Mouse (Mus musculus): ENCODE results near the gene Olfr1489.
"Not testable (repeated sequence)": the region's sequence is repeated elsewhere in the genome, so short reads cannot be mapped to it uniquely, and the experiment has no call there.

Gene Olfr1489

DNA sequence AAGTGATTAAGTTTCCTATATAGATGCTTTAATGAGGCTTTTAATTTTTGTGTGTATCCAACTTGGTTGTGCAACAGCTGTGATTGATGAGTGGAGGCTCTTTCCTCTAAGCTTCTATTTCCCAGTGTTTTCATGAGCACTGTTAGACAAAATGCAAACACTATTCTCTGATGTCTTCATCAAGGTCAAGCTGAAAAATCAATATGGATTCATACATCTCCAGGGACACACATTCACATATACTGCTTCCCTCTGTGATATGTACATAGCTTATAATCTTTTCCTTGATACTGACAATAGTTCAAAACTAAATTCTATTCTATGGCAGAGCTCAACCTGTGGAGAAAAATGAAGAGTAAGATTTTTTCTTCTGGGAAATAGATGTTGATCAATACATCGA, at the start of gene Olfr1489:
Olfr1489 (plus strand) TSS at position 301 of the 400 bp plus-strand sequence.
- DNase-seq (ENCODE audit: low spot score): no peak

DNA sequence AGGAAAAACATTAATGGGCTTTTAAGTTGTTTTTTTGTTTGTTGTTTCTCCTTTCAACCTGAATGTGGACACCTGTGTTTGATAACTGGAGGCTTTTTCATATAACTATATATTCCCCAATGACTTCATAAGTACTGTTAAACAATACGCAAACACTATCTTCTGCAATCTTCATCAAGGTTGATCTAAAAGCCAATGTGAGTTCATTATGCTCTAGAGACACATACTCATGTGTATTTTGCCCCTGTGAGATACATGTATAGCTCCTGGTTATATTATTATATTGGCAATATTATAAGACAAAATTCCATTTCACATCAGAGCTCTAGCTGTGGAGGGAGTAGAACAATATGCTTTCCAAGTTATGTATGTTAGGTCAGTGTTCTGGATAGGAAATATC, 48.2 kb upstream of the Olfr1489 start, which contains the start of gene Olfr1484:
Olfr1484 (plus strand) TSS at position 301 of the 400 bp plus-strand sequence.
- DNase-seq (ENCODE audit: low spot score): no peak

DNA sequence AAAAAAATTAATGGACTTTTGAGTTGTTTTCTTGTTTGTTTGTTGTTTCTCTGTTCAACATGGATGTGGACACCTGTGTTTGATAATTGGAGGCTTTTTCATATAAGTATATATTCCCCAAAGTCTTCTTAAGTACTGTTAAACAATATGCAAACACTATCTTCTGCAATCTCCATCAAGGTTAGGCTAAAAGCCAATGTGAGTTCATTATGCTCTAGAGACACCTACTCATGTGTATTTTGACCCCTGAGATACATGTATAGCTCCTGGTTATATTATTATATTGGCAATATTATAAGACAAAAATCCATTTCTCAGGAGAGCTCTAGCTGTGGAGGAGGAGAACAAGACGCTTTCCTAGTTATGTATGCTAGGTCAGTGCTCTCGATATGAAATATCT, 14.3 kb upstream of the Olfr1489 start, which contains the start of gene Olfr1487:
Olfr1487 (plus strand) TSS at position 301 of the 400 bp plus-strand sequence.
- not testable (repeated sequence) for DNase-seq (ENCODE audit: low spot score)

DNA sequence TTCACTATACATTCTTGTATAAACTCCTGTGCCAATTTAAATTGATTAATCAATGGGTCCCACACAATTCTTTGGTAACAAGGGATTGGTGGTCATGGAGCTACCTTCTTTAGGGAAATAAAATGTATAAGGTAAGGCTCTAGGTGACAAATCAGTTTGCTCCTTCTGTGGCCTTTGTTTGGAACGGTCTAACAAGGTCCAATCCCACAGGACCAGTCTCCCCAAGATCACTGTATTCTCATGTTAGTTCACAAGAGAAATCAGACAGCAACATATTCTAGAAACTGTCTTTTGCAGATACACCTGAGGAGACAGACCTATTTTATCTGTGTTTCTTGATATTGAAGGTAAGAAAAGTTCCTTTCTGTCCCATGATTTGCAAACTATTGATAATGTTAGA, 19.4 kb downstream of the Olfr1489 start, which contains the start of gene Olfr1490:
Olfr1490 (plus strand) TSS at position 301 of the 400 bp plus-strand sequence.
- no peak for DNase-seq (ENCODE audit: low spot score)

Data from ovary, postnatal 36 days (tissue).